Mouse (Mus musculus) frontal cortex, adult (tissue): ENCODE data around the gene Gpr87.

Experiments used
- ATAC-seq: cut with Nextera tagmentation; 2 replicates; pipeline ENCODE4 v1.9.2; 2017; ENCODE audit warnings: mild to moderate bottlenecking, moderate library complexity, mixed read lengths; ENCODE audit not compliant: low TSS enrichment

Gpr87 gene

DNA sequence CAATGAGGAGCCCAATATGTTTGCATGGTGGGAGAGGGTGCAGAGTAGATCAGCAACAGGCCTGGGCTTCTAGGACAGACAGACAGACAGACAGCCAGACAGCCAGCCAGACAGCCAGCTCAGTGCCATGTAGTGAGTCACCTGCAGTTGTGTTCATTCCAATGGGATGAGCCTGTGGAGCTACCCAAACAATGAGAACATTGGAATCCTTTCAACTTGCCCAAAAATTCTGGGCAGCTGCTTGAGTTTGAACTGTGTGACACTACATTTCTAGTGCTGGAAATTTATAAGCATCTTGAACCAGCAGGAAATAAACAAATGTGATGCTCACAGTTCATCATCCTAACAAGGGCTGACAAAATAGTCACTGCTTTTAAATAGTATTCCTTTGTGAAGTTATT is 55.3 kb downstream of the Gpr87 start:
- ATAC-seq, result no peak

GRCm38 (mm10) chr3:59138946-59139468 is 55.9 kb downstream of the Gpr87 start:
- no peak for ATAC-seq

GRCm38 (mm10) chr3:59135911-59136653 is 58.8 kb downstream of the Gpr87 start:
- ATAC-seq, result peak; percentile 64

DNA sequence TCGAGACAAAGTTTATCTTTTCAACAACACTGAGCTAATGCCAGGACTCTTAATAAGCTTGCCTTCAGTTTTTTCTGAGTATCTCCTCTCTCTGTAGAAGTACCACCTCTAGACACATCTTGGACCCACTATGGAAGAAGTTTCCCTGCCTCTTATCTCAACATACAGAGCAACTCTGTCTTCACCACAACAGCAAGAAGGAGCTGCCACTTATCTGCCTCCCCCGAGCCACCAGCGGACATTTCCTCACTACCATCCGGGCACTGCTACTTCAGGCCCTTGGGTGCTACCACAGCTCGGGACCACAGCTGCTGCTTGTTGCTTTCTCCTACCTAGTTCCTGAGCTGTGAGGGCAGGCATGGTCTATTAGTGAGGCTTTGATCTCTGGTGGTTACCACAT is 61.7 kb downstream of the Gpr87 start:
- ATAC-seq, result no peak

DNA sequence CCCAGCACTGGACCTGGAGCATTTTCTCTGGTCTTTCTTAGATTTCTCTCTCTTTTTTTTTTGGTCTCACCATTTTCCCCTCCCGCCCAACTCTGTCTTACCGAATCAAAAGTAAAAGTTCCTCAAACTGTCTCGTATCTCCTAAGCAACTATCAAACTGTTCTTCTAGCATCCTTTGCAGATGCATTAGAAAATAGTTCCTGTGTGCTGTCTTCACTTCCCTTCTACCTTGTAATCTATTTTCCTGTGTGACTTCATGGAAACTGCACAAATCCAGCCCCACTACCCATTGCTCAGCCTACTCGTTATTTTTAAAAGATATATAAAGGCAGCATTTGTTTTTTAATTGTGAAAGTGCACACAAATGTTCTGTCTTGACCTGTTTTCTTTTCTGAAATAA is 62.9 kb downstream of the Gpr87 start:
- ATAC-seq, result no peak

DNA sequence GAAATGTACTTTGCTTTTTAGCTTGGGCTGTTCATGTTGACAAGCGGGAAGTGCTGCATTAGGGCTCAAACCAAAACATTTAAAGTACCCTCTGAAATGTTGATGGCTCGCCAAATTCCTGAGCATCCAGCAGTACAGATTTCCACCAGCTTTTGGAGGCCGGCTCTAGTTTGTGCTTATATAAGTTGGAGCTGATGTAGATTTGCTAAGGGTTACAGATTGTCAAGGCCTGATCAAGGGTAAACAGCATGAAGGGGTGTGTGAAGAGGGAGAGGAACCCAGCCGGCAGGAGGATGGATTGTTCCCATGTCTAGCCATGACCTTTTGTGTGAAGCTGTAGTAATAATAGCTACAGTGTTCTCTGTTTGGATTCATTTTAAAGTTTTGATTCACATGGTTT is 63.8 kb downstream of the Gpr87 start:
- ATAC-seq, result peak; percentile 43; the same call in 1 of the 2 replicates

DNA sequence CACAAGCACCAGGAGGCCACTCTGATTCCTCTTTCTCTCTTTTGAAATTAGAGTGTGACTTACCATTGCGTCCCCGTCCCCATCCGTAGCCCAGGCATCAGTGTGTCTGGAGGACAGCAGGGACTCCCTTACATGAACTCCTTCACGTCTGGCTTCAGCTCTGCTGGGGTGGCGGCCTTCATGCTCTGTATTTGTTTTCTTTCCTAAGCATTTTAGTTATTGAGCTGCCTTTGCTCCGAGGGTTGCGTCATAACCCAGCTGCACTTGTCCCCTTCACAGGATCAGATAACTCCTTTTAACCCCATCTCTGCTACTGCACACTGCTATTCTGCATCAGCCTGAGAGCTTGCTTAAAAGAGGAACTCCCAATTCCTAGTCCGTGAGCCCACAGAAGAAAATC is 64.5 kb downstream of the Gpr87 start:
- ATAC-seq, result no peak

GRCm38 (mm10) chr3:59129547-59129946 is 65.4 kb downstream of the Gpr87 start:
- ATAC-seq, result no peak
